7 mouse cellular contexts compared by ENCODE assay signal in genomic region chr16:4551056-4551455, GRCm38 (mm10). TPM values are rescaled to one million over a fixed set of nuclear protein-coding genes. Genes with fewer than 3 reads are reported as not detected.
DNase-seq lines count a peak whose midpoint lies in the region; ATAC-seq and TF ChIP-seq lines count a peak whose summit lies in the region.

No protein-coding gene starts in this region.

- H3K4me2 ChIP-seq in hindbrain, embryonic 15.5 days, result no peak overlapping the region

- 0 out of 2 replicates have a peak, but pooled peaks cover 4% of the 10 kb centered on the region for H3K4me1 ChIP-seq in hindbrain, embryonic 15.5 days (replicated peaks)

- peaks cover 9% of the 10 kb centered on the region for H3K36me3 ChIP-seq in hindbrain, embryonic 15.5 days

- WGBS in hindbrain, embryonic 15.5 days, result 36% methylated on average over 13 of the region's 13 CpGs

- no peak overlapping the region for H3K4me3 ChIP-seq in hindbrain, embryonic 15.5 days
- H3K4me3 ChIP-seq in left cerebral cortex, adult 2 months, result no peak overlapping the region

- intact Hi-C loops in left cerebral cortex, adult 2 months (cut with DNase I), result loop anchor here (2.0 to 10.0 kb wide), 2 partner anchors 56 to 476 kb away; partner anchors contain the start of gene Trap1

- DNase-seq in T-cell, adult 2 months (ENCODE audit: low spot score), result peak; percentile 26
- peak; percentile 53 for DNase-seq in cerebellum, adult 9-10 months
- DNase-seq in forelimb bud, embryonic 11.5 days (ENCODE audit: low read depth, low spot score), result peak; percentile 73
- DNase-seq in left cerebral cortex, adult 2 months (ENCODE audit: extremely low spot score in 1 of 2, low spot score in 2 of 2), result peak; percentile 58 to 66
- peak; percentile 51 for DNase-seq in right cerebral cortex, postnatal 25 days

- H3K9ac ChIP-seq in hindbrain, embryonic 15.5 days, result no peak overlapping the region

- no peaks in the 10 kb centered on the region for H3K27me3 ChIP-seq in hindbrain, embryonic 15.5 days

- H3K27ac ChIP-seq in hindbrain, embryonic 15.5 days (replicated peaks), result no peak overlapping the region
- H3K27ac ChIP-seq in left cerebral cortex, adult 2 months, result no peak overlapping the region

- peak; percentile 98 for TF ChIP-seq CTCF in left cerebral cortex, adult 2 months (IDR thresholded peaks at IDR 0.05)

- H3K9me3 ChIP-seq in hindbrain, embryonic 15.5 days, result no peaks in the 10 kb centered on the region

- peak; percentile 52 for ATAC-seq in hindbrain, embryonic 15.5 days (ENCODE audit: low FRiP score, low read depth)
- peak; percentile 70 for ATAC-seq in megakaryocyte-erythroid progenitor cell, adult 5-6 weeks (replicated peaks; ENCODE audit: low FRiP score, low TSS enrichment, poor library complexity, severe bottlenecking)

RNA-seq across cellular contexts. Expression of gene Tfap4, which starts 8.6 kb away (rescaled TPM):
- polyA plus RNA-seq in hindbrain, embryonic 15.5 days (2015; fragmentation: Nextera tagmentation; extraction: Ambion mirVana), result 7.2 and 8.2 TPM in 2 replicates
- total RNA-seq in left cerebral cortex, adult 2 months (2021), result 1 to 10 TPM; 2.9 to 4.3 TPM
- total RNA-seq in megakaryocyte-erythroid progenitor cell, adult 5-6 weeks (2014; fragmentation: Nextera tagmentation), result 31.4 and 38.4 TPM in 2 replicates
- 47.3 and 69.9 TPM in 2 replicates for total RNA-seq in megakaryocyte-erythroid progenitor cell, adult 5-6 weeks (2017)

RNA-seq across cellular contexts. Expression of gene Srl, which starts 9.4 kb away (rescaled TPM):
- polyA plus RNA-seq in hindbrain, embryonic 15.5 days (2015; fragmentation: Nextera tagmentation; extraction: Ambion mirVana), result 21.4 and 22.9 TPM in 2 replicates
- 1 to 10 TPM; 5.1 to 5.9 TPM for total RNA-seq in left cerebral cortex, adult 2 months (2021)
- total RNA-seq in megakaryocyte-erythroid progenitor cell, adult 5-6 weeks (2014; fragmentation: Nextera tagmentation), result 2.3 and 9.7 TPM in 2 replicates
- total RNA-seq in megakaryocyte-erythroid progenitor cell, adult 5-6 weeks (2017), result 6.9 and 9.5 TPM in 2 replicates

RNA-seq across cellular contexts. Expression of gene Glis2, which starts 43.5 kb away (rescaled TPM):
- polyA plus RNA-seq in hindbrain, embryonic 15.5 days (2015; fragmentation: Nextera tagmentation; extraction: Ambion mirVana), result 17.0 and 19.7 TPM in 2 replicates
- total RNA-seq in left cerebral cortex, adult 2 months (2021), result 10 to 100 TPM; 12.9 to 16.2 TPM
- 2.0 TPM in 1 of 2 replicates, not detected in the other for total RNA-seq in megakaryocyte-erythroid progenitor cell, adult 5-6 weeks (2014; fragmentation: Nextera tagmentation)
- total RNA-seq in megakaryocyte-erythroid progenitor cell, adult 5-6 weeks (2017), result 0.33 TPM in 1 of 2 replicates, not detected in the other

Comparison
In these comparisons a context has a peak if more than half of its experiments do, and no peak if none do; other contexts are left out.
1. RNA of gene Tfap4, which starts 8.6 kb away (total RNA-seq): 31.4 to 69.9 TPM in megakaryocyte-erythroid progenitor cell, adult 5-6 weeks; 2.9 to 4.3 TPM in left cerebral cortex, adult 2 months; every median in the first group is over 4 times any median in the second.
2. RNA of gene Glis2, which starts 43.5 kb away (total RNA-seq): 12.9 to 16.2 TPM in left cerebral cortex, adult 2 months; 0.33 to 2.0 TPM in megakaryocyte-erythroid progenitor cell, adult 5-6 weeks; every median in the first group is over 4 times any median in the second.
3. Peak in every context shown above with its lines, with median percentiles within 50 percentile points of each other: DNase-seq.